Mouse (Mus musculus) forebrain, embryonic 10.5 days (tissue): ENCODE measurements at regions not wholly inside any gene's neighbourhood (a gene's known extent, or its start where the extent isn't known, plus 50 kb on each side); places are given as distances from the start of the nearest gene placed in this dataset.

Source experiments
- DNase-seq: peaks from one replicate; pipeline ENCODE4 v3.0.0-alpha.2; 2017; ENCODE audit warnings: low spot score; ENCODE audit errors: extremely low spot score
- H3K27ac ChIP-seq: fragments of 300-500 bp; sonication (generic); 2 replicates; pipeline ENCODE4 v1.5.1; 2016; ENCODE audit warnings: mild to moderate bottlenecking
- H3K27me3 ChIP-seq: fragments of 300-500 bp; sonication (generic); 2 replicates; pipeline ENCODE4 v1.6.1; 2016; ENCODE audit warnings: mild to moderate bottlenecking; ENCODE audit not compliant: poor library complexity, severe bottlenecking
- H3K36me3 ChIP-seq: fragments of 300-500 bp; sonication (generic); replicated peaks from 2 replicates; pipeline ENCODE4 v1.6.1; 2016; ENCODE audit warnings: mild to moderate bottlenecking, moderate library complexity
- H3K4me1 ChIP-seq: fragments of 300-500 bp; sonication (generic); 2 replicates; pipeline ENCODE4 v1.6.1; 2016
- H3K4me3 ChIP-seq: fragments of 300-500 bp; sonication (generic); 2 replicates; pipeline ENCODE4 v1.5.1; 2016; ENCODE audit warnings: mild to moderate bottlenecking, moderate library complexity
- H3K9me3 ChIP-seq: fragments of 300-500 bp; sonication (generic); 2 replicates; pipeline ENCODE4 v1.6.1; 2016; ENCODE audit warnings: mild to moderate bottlenecking, moderate library complexity
- WGBS: fragments of 180-500 bp; shearing (Covaris S2); methylation state at CpG from one replicate; pipeline ENCODE4 v1.1.7; 2016; 5-methylcytosine and 5-hydroxymethylcytosine counted together

GRCm38 (mm10) chr17:15269056-15269612, 107.5 kb downstream of the Dll1 start:
- H3K9me3 ChIP-seq: no peaks in the 10 kb centered on the region
- DNase-seq: no peak
- no peak overlapping the region for H3K27ac ChIP-seq
- no peaks in the 10 kb centered on the region for H3K36me3 ChIP-seq
- H3K27me3 ChIP-seq: no peaks in the 10 kb centered on the region
- H3K4me1 ChIP-seq: peaks cover 13% of the 10 kb centered on the region
- no peak overlapping the region for H3K4me3 ChIP-seq
- 90% methylated on average over 8 of the region's 8 CpGs for WGBS

- peaks cover 13% of the 10 kb centered on the region for H3K4me1 ChIP-seq
- H3K4me3 ChIP-seq: no peak overlapping the region
- 69% methylated on average over 7 of the region's 7 CpGs for WGBS
- no peaks in the 10 kb centered on the region for H3K36me3 ChIP-seq
- no peaks in the 10 kb centered on the region for H3K9me3 ChIP-seq
- no peak overlapping the region for H3K27ac ChIP-seq
- H3K27me3 ChIP-seq: no peaks in the 10 kb centered on the region
- no peak for DNase-seq
Observed at GRCm38 (mm10) chr17:15267721-15268120, 109.0 kb downstream of the Dll1 start.

- peaks cover 10% of the 10 kb centered on the region for H3K4me1 ChIP-seq
- no peak for DNase-seq
- H3K9me3 ChIP-seq: no peaks in the 10 kb centered on the region
- H3K27ac ChIP-seq: 0 out of 2 replicates have a peak overlapping the region, but pooled peaks have one; percentile 20
- H3K4me3 ChIP-seq: no peak overlapping the region
- H3K36me3 ChIP-seq: no peaks in the 10 kb centered on the region
- 77% methylated on average over 11 of the region's 11 CpGs for WGBS
- H3K27me3 ChIP-seq: no peaks in the 10 kb centered on the region
Observed at GRCm38 (mm10) chr17:15259427-15260101, 117.1 kb downstream of the Dll1 start.

- no peak overlapping the region for H3K4me3 ChIP-seq
- H3K36me3 ChIP-seq: no peaks in the 10 kb centered on the region
- no peaks in the 10 kb centered on the region for H3K9me3 ChIP-seq
- no peak for DNase-seq
- WGBS: 90% methylated on average over 2 of the region's 2 CpGs
- no peaks in the 10 kb centered on the region for H3K27me3 ChIP-seq
- no peak overlapping the region for H3K27ac ChIP-seq
- H3K4me1 ChIP-seq: peaks cover 10% of the 10 kb centered on the region
Observed at GRCm38 (mm10) chr17:15255874-15256273, 120.8 kb downstream of the Dll1 start.

GRCm38 (mm10) chr17:15253785-15254184, 122.9 kb downstream of the Dll1 start:
- Histone ChIP-seq H3K4me3 (no peak overlapping the region), H3K4me1 (peaks cover 7% of the 10 kb centered on the region), H3K27me3 (0 out of 2 replicates have a peak, but pooled peaks cover 7% of the 10 kb centered on the region)

GRCm38 (mm10) chr17:15253271-15253670, 123.4 kb downstream of the Dll1 start:
- Histone ChIP-seq H3K4me3 (no peak overlapping the region), H3K36me3 (no peaks in the 10 kb centered on the region), H3K4me1 (peaks cover 12% of the 10 kb centered on the region), H3K27me3 (0 out of 2 replicates have a peak, but pooled peaks cover 7% of the 10 kb centered on the region), H3K9me3 (no peaks in the 10 kb centered on the region), H3K27ac (no peak overlapping the region)
- 86% methylated on average over 1 of the region's 1 CpGs for WGBS
- no peak for DNase-seq

More at GRCm38 (mm10) chr17:15253785-15254184, 122.9 kb downstream of the Dll1 start:
- Histone ChIP-seq H3K36me3 (no peaks in the 10 kb centered on the region), H3K27ac (no peak overlapping the region), H3K9me3 (no peaks in the 10 kb centered on the region)
- DNase-seq: no peak
- 89% methylated on average over 4 of the region's 4 CpGs for WGBS

GRCm38 (mm10) chr17:15252187-15252586, 124.5 kb downstream of the Dll1 start:
- Histone ChIP-seq H3K4me1 (peaks cover 22% of the 10 kb centered on the region), H3K9me3 (no peaks in the 10 kb centered on the region), H3K36me3 (no peaks in the 10 kb centered on the region), H3K27ac (no peak overlapping the region), H3K27me3 (0 out of 2 replicates have a peak, but pooled peaks cover 7% of the 10 kb centered on the region), H3K4me3 (no peak overlapping the region)
- no peak for DNase-seq
- 78% methylated on average over 2 of the region's 2 CpGs for WGBS

- no peak for DNase-seq
- 72% methylated on average over 1 of the region's 1 CpGs for WGBS
- peaks cover 28% of the 10 kb centered on the region for H3K4me1 ChIP-seq
Observed at GRCm38 (mm10) chr17:15251641-15252040, 125.0 kb downstream of the Dll1 start.

GRCm38 (mm10) chr17:15248417-15248791, 128.3 kb downstream of the Dll1 start:
- Histone ChIP-seq H3K36me3 (no peaks in the 10 kb centered on the region), H3K27ac (peak overlapping the region; percentile 86), H3K27me3 (peaks cover 11% of the 10 kb centered on the region; the same call in 1 of the 2 replicates), H3K4me3 (peak overlapping the region; percentile 33), H3K9me3 (no peaks in the 10 kb centered on the region), H3K4me1 (peaks cover 29% of the 10 kb centered on the region)
- DNase-seq: no peak
- WGBS: 8% methylated on average over 4 of the region's 4 CpGs

More at GRCm38 (mm10) chr17:15251641-15252040, 125.0 kb downstream of the Dll1 start:
- H3K9me3 ChIP-seq: no peaks in the 10 kb centered on the region
- H3K27me3 ChIP-seq: peaks cover 8% of the 10 kb centered on the region; the same call in 1 of the 2 replicates
- no peaks in the 10 kb centered on the region for H3K36me3 ChIP-seq
- no peak overlapping the region for H3K27ac ChIP-seq
- H3K4me3 ChIP-seq: no peak overlapping the region

GRCm38 (mm10) chr17:15247546-15248416, 128.9 kb downstream of the Dll1 start:
- WGBS: 3% methylated on average over 20 of the region's 20 CpGs
- Histone ChIP-seq H3K27ac (peak overlapping the region; percentile 86), H3K4me3 (peak overlapping the region; percentile 33), H3K9me3 (no peaks in the 10 kb centered on the region), H3K36me3 (no peaks in the 10 kb centered on the region), H3K4me1 (peaks cover 29% of the 10 kb centered on the region), H3K27me3 (peaks cover 11% of the 10 kb centered on the region; the same call in 1 of the 2 replicates)
- DNase-seq: peak; percentile 85

- DNase-seq: no peak
- Histone ChIP-seq H3K27ac (no peak overlapping the region), H3K36me3 (no peaks in the 10 kb centered on the region), H3K4me1 (peaks cover 21% of the 10 kb centered on the region), H3K9me3 (no peaks in the 10 kb centered on the region), H3K27me3 (peaks cover 4% of the 10 kb centered on the region; the same call in 1 of the 2 replicates), H3K4me3 (no peak overlapping the region)
- 88% methylated on average over 6 of the region's 6 CpGs for WGBS
Observed at GRCm38 (mm10) chr17:15242976-15243635, 133.6 kb downstream of the Dll1 start.

GRCm38 (mm10) chr17:15242356-15242755, 134.3 kb downstream of the Dll1 start:
- peaks cover 4% of the 10 kb centered on the region; the same call in 1 of the 2 replicates for H3K27me3 ChIP-seq
- no peaks in the 10 kb centered on the region for H3K36me3 ChIP-seq
- 90% methylated on average over 8 of the region's 8 CpGs for WGBS
- no peak overlapping the region for H3K27ac ChIP-seq
- H3K9me3 ChIP-seq: no peaks in the 10 kb centered on the region
- no peak overlapping the region for H3K4me3 ChIP-seq
- peaks cover 13% of the 10 kb centered on the region for H3K4me1 ChIP-seq
- no peak for DNase-seq
